Mouse (Mus musculus) T-helper 17 cell (primary cell): Measurements from ENCODE around the gene Cdc6.

Source experiments
- in situ Hi-C, 2 experiments: fragments of 300-600 bp; cut with MboI, MseI; formaldehyde crosslinking; loops; 1 replicate in 1 of 2; 2 replicates in 1 of 2; pipeline ENCODE4 v1.15.1; 2025; ENCODE audit warnings: high pct_unique_total_duplicates in 2 of 2

Gene Cdc6

DNA sequence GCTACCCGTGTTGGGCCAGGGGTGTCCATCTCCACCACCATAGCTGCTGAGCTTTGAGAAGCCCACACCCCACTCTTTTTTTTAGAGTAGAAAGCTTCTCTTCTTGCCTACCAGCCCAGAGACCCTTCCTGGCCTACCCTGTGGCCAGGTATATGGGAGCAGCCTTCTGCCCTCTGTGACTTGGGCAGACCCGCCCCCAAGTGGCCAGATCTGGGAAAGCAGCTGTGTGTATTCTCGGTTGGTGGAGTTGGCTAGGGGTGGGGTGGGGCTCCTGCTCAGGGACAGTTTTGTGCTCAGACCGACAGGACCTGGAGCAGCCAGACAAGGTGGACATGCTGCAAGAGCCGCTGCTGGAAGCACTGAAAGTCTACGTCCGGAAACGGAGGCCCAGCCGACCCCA is 64.6 kb downstream of the Cdc6 start:
- in situ Hi-C loops: loop anchor here (5.0 kb wide), 3 partner anchors 35 to 1705 kb away; partner anchors contain the start of gene Rara (in 1 of the 2)

DNA sequence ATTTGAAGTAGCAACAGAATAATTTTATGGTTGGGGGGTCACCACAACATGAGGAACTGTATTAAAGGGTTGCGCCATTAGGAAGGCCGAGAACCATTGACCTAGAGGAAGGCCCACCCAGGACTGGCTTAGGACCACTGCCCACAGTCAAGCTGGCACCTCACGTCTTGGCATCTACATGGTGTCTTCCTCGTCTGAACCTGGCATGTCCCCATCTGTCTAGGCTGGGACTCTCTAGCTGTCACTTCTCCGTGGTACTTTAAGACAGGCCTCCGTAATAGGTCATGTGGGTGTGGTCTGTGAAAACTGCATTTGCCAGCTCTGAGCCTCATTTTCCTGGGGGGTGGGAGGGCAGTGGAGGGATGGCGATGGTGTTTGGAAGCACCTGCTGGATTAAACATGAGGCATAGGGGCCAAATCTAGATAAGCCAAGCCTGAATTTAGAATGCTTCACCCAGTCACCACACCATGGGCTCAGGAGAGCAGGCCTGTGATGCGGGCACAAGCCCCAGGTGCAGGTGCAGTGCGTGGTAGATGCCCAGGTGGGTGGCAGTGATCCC is 65.3 kb downstream of the Cdc6 start:
- in situ Hi-C loops: loop anchor here (5.0 kb wide), 3 partner anchors 36 to 1704 kb away; partner anchors contain the start of gene Rara (in 1 of the 2)
